Mouse (Mus musculus) urinary bladder, postnatal 36 days (tissue): Measurements from ENCODE around the gene Pprc1.

Source experiments
- DNase-seq, 2 experiments: peaks; one replicate each; pipeline ENCODE4 v3.0.0; 2022; ENCODE audit warnings: low spot score in 2 of 2, mixed read lengths in 1 of 2

Pprc1 gene

GRCm38 (mm10) chr19:46119458-46119857 is 74.8 kb downstream of the Pprc1 start:
- DNase-seq, result no peak

GRCm38 (mm10) chr19:46120872-46121271 is 76.2 kb downstream of the Pprc1 start:
- DNase-seq, result no peak
